Mouse (Mus musculus): ENCODE results near the gene Bnipl.

The Bnipl gene

DNA sequence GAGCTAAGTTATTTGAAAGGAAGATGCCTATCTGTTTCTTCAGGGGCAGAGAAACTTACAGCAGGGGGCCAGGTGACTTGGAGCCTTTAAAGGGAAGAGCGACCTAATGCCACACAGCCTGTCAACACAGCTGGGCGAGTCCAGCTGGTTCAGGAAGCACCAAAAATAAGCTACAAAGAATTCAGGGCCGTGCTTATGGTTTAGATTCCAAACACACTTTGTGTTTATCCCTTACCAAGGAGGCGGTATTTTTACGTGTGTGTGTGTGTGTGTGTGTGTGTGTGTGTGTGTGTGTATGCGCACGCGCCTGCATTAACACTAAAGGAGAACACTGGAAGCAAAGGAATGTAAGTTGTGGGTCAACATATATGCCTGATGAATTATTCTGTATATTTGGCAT, 29.8 kb upstream of the Bnipl start:
- DNase-seq (ENCODE audit: low read depth, low spot score) = peak; percentile 56

DNA sequence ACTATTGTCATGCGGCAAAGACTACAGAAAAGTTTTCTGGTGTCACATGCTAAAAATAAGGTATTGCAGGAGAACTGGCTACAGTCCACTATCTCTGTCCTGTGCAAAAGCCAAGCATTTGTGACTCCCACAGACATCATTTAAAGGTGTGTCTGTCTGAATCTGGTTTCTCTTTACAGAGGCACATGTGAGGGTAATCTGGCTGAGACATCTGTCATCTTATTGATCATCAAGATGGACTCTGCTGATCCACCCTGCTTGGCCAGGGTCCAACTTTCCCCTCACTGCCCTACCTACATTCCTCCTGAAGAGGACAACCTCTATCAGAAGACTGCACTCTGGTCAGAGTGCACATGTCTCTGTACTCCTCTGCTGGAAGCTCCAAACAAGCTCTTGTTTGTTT, 26.2 kb upstream of the Bnipl start:
- no peak for DNase-seq (ENCODE audit: low read depth, low spot score)

DNA sequence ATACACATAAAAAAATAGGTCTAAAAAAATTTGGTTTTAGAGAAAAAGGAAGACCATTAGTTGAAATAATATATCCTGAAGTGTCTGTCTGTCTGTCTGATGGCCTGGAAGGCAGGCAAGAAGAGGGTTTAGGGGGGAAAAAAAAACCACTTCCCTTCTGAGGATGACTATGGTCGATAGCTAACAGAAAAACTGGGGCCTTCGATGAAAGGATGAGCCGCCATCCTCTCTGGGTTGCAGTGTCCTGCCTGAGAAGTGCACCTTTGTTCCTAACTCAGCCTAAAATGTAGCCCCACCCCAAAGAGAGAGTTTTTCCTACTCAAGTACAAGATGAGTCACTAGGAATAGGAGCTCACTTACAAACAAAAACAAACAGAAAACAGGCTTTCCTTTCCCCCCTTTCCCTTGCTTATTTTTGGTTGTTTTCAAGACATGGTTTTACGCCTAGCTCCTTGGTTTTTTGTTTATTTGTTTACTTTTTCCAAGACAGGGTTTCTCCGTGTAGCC, 25.5 kb upstream of the Bnipl start:
- no peak for DNase-seq (ENCODE audit: low read depth, low spot score)

DNA sequence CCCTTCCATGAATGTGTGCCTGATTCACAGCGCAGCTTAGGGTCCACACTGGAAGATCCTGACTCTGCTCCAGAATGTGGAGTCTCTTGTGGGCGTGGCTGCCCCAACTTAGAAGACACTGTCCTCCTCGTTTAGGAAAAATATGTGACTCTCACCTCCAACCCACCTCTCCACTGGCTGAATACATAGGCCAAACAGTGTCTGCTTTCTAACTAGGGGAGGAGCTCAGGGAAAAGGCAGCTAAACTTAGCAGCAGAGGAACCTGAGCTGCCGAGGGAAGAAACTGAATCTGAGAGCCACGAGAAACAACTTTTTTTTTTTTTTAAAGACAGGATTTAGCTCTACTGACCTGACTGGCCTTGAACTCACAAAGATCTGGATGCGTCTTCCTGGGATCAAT, 24.2 kb upstream of the Bnipl start:
- no peak for DNase-seq (ENCODE audit: low read depth, low spot score)

DNA sequence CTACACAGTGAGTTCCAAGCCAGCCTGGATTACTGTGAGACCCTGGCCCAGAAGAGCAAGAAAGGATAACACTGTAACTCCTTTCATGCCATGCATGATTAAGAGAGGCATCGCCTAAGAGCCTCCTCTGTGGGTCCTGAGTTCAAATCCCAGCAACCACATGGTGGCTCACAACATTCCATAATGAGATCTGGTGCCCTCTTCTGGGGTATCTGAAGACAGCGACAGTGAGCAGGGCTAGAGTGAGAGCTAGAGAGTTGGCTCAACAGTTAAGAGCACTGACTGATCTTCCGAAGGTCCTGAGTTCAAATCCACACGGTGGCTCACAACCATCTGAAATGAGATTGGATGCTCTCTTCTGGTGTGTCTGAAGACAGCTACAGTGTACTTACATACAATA, 23.5 kb upstream of the Bnipl start:
- no peak for DNase-seq (ENCODE audit: low read depth, low spot score)

DNA sequence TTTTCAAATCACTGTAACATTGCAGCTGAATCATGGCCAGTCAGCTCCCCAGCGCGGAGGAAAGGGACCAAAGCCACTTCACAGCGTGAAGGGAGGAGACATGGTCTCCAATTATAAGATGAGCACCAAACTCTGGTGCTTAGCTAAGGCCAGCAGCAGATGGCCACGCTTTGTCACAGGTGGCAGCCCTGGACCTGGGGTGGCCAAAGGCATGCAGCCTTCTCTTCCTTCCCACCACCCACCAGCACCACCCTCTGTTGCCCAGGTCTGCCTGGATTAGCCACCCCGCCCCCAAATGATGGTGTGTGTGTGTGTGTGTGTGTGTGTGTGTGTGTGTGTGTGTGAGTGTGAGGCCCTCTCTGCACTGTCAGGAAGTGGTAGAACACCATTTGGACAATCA, 22.5 kb upstream of the Bnipl start:
- DNase-seq (ENCODE audit: low read depth, low spot score) = peak; percentile 98

DNA sequence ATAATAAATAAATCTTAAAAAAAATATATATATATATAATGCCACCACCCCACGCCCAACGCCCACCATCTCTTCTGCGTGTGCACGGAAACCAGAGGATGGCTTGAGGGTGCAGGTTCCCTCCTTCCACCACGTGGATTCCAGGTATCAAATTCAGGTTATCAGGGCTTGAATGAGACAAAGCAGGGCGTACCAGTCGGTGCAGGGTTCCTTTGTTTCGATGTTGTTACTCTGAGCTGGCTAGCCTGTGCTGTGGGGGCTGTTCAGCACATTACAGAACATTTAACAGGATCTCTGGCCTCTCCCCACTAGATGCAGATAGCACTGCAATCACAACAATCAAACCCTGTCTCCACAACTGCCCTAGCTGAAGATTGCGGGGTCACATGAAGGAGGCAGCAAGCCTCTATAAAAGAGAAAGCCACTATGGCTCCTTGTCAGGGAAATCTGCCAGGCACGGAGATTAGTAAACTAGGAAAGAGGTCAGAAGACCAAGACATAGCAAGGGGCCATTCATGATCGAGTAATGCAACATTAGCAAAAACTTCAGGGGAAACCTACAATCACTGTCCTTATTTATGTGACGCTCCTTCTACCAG, 19.9 kb upstream of the Bnipl start:
- DNase-seq (ENCODE audit: low read depth, low spot score) = peak; percentile 24

DNA sequence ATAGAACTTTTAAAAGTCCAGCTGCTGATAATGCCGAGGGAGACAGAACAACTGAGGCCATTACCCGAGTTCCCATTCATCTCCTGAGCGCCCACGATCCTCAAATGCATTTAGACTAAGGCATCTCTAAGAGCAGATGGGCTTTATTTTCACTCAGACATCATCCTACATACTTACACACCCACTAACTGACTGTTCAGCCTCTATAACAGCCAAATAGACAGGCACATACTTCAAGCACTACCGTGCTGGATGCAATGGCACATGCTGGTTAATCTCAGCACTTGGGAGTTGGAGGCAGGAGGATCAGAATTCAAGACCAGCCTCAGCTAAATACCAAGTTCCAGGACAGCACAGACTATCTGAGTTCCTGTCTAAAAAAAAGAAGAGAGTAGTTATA, 18.8 kb upstream of the Bnipl start:
- DNase-seq (ENCODE audit: low read depth, low spot score) = peak; percentile 81

DNA sequence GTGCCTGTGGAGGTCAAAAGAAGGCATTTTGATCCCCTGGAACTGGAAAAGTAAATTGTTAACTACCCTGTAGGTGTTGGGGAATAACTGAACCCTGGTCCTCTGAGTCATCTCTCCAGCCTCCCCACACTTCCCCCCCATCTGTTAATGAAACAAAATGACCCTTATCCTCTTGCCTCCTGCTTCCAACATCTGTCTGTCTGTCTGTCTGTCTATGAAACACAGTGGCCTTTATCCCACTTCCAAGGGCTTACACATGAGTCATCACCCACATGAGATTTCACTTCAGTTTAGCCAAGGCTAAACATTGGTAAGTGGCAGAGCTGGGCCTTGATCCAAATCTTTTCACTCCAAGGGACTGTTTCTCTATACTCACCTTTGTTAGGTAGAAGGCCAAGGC, 16.9 kb upstream of the Bnipl start:
- no peak for DNase-seq (ENCODE audit: low read depth, low spot score)

DNA sequence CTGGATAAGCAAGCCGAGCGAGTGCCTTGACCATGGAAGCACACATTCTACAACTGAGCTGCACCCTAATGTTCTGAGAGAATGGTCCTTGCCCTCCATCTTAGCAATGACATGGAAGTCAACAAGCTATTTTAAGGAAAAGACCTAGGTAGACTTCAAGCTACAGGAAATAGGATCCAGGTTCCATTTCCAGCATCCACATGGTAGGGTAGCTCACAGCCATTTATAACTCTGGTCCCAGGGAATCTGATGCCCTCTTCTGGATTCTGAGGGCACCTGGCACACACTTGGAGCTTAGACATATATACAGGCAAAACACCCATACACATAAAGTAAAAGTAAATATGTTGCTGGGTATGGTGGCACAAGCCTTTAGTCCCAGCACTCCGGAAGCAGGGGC, 15.1 kb upstream of the Bnipl start:
- no peak for DNase-seq (ENCODE audit: low read depth, low spot score)

DNA sequence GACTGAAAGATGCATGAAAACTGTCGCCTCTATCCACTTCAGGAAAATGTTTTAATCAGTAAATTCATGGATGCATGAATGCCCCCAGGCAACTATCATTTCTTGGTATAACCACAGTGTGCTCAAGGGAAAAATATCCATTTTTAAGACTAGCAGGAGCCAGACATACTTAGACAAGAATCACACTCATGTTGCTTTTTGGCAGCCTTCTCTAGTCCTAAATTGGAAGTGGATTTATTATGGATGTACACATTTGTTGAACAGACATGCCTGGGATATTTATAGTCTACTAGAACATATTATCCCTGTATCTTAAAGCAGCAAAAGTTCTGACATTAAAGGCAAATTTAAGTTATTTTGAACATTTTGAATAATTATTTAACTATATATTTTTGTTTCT, 13.7 kb upstream of the Bnipl start:
- peak; percentile 69 for DNase-seq (ENCODE audit: low read depth, low spot score)

DNA sequence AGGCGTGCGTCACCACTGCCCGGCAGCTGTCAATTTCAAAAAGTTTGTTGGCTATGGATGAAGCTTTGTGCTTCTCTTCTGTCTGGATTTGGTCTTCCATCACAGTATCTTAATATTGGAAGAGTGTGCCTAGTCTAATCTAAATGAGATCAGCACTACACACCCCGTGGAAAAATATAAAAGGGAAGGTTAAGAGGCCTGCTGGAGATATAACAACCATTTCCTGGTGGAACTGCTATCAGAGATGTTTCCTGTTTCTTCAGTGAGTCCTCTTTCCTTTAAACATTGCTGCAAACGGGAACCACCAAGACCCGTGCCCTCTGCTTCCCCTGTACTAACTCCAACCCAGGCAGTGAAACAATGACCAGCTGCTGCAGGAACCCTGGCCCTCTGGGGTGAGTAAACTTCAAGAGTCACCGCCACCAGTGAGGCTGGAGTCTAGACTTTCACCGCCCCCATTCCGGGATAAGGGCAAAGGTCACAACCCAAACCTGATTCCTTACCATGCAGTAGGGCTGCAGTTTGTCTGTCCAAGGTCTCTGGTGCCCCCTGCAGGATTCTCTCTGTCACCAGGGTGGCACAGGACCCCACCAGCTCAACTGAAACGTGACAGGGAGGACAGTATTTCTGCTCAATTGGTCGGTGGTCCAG, 12.2 kb upstream of the Bnipl start:
- DNase-seq (ENCODE audit: low read depth, low spot score) = peak; percentile 64

DNA sequence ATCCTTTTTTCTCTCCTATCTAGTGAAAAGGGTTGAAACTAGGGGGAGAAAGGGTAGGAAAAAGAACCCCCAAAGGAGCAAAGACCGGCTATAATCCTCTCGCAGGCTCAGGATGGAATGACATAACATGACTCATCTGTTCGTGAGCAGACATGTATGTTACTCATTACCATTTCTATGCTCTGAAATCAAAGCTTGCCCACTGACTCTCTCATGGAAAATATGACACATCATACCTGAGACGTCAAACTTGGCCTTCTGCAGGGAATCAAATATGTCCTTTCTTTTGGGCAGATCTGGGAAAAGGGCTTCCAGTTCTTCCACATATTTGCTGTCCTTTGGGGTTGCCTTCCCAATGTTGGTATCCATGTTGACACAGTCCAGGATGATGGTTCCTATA, 11.0 kb upstream of the Bnipl start:
- DNase-seq (ENCODE audit: low read depth, low spot score) = no peak

DNA sequence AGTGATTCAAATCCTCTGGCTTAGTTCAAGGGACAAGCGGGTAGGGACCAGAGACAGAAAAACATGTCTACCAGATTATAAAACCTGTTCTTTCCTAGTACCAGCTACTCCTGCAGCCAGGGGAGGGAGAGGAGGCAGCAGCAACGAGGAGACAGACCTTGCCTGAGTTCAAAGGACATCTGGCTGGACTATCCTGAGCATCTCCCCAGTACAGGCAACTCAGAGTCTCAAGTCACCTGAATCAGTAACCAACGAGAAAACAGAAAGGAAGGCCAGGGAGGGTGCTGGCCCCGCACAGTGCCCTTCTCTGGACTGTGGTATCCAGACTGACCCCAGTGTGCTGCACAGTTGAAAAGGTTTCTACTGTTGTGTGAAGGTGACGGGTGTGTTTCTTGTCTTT, 5.9 kb upstream of the Bnipl start:
- DNase-seq (ENCODE audit: low read depth, low spot score) = no peak

DNA sequence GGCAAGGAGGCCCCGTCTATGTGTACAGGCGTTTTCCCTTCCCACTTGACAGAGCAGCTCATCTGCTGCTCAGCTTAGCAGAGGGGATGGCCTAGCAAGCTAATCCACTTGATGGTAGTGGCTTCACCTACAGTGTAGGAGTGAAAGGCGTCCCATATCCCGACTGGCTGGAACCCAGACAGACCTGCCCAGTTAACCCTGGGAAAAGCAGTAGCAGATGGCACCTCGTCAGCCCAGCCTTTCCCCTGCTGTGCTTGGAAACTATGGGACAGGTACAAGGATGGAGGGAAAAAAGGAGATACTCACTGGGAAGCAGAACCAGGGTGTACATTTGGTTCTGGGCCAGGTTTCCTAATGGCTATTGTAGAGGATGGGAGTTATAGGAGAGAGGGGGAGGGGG, 632 bp downstream of the Bnipl start:
- DNase-seq (ENCODE audit: low read depth, low spot score) = peak; percentile 91

DNA sequence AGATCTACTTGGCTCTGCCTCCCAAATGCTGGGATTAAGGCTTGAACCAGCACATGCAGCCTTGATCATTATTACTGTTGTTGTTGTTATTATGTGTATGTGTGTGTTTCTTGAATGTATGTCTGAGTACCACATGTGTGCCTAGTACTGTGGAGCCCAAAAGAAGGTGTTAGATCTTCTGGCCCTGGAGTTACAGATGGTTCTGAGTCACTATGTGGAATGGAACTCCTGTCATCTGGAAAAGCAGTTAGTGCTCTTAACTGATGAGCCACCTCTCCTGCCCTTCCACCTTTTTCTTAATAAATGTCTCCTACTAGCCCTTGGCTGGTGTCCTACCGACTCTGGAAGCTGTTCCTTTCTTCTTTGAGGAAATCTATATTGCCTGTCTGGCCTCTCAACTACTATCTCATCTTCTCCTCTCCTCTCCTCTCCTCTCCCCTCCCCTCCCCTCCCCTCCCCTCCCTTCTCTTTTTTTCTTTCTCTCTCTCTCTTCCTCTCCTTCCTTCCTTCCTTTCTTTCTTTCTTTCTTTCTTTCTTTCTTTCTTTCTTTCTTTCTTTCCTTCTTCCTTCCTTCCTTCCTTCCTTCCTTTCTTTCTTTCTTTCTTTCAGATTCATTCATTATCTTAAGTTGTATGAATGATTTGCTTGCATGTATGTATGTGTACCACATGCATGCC, 3.2 kb downstream of the Bnipl start:
- no peak for DNase-seq (ENCODE audit: low read depth, low spot score)

DNA sequence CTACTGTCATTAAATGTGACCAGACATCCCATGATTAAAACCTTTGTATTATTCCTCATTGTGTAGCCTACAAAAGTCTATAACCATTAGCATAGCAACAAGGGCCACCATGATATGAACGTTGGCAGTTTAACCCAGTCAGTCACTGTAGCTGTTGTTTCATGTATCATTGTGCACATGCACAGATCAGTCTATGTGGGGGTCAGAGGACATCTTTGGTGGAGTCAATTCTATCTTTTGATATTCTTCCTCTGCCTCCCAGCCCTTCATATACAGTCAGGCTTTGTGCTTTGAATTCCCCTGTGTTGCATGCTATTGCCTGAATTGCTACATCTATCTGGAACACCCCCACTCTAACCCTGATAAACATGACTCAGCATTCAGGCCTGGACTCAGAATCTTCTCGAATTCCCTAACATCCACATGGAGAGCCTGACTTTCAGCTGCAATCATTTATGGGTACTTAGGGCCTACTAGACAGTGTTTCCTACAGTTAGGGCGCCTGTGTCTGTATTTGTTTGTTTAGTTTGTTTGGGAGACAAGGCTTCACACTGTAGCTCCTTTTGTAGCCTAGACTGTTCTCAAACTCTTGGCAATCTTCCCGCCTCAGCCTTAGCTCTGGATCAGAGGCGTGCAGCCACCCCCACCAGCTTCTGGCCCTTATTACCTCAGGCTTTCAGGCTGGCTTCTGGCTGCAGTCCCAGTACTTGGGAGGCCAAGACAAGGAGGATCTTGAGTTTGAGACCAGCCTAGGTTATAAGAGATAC, 4.3 kb downstream of the Bnipl start:
- DNase-seq (ENCODE audit: low read depth, low spot score) = peak; percentile 85

DNA sequence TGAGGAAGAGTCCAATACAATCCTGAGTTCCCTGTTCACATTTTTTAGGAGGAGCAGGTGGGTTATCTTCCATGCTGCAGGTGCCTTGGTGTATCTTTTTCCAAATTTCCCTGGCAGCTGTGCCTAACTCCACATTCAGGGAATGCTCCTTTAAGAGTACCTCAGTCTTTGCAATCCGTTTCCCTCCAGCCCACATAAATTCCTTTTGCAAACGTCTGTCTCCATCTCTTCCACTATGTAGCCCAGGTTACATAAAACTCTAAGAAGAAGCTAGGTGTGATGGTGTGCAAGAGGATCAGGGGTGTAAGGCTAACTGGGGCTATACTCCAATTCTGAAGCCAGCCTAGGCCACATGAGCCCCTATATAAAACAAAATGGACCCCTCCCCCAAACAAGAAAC, 7.9 kb downstream of the Bnipl start:
- peak; percentile 64 for DNase-seq (ENCODE audit: low read depth, low spot score)

DNA sequence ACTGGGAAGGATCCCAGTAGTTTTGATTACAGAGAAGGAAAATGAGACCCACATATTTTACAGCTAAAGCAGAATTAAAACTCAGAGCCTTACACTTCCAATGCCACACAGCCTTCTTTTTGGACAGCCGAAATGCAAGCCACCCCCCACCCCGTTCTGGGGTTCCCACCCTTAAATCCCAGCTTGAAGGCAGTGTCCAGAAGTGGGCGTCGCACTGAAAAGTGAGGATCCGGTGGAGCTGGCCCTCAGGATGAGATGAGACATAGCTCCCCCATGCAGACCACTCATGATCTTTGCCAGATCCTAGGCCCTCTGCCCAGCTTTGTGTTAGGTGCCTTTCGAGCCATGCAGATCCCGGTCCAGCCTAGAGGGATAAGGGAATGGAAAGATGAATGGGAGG, 9.5 kb downstream of the Bnipl start, which contains the start of gene Gm128:
Gene Gm128 (minus strand): TSS at position 101 of the 400 bp plus-strand sequence.
- DNase-seq (ENCODE audit: low read depth, low spot score) = no peak

DNA sequence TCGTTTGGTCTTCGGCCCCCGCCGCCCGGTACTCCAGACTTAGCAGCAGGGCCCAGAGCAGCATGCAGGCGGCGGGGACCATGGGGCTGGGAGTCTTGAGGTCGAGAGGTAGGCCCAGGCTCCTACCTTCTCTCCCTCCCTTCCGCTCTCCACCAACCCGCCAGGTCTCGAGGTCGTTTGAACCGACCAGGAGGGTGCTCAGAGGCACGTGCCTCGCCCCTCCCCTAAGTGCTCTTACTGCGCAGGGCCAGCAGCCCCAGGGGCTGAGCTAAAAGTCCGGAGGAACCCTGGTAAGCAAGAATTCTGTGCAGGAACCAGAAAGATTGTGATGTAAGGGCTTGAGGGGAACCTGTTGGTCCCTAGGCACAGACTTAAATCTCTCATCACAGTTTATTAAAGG, 10.1 kb downstream of the Bnipl start:
- DNase-seq (ENCODE audit: low read depth, low spot score) = no peak

DNA sequence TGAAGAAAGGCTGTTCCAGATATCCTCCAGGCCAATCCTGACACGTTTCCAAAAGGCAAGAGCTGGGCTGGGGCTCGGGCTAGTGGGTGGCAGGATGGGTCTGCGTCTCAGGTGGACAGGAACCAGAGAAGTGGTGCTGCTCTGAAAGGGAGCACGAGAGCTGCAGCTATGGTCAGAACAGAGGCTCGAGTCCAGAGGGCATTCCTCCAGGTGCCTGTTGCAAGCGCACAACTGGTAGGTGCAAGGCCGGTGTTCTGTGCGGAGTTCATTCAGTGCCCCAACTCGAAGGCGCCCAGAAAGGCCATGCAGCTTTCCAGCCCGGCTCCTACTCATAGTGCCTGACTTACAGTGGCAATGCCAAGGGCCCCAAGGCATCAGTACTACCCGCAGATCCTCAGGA, 11.0 kb downstream of the Bnipl start:
- no peak for DNase-seq (ENCODE audit: low read depth, low spot score)

DNA sequence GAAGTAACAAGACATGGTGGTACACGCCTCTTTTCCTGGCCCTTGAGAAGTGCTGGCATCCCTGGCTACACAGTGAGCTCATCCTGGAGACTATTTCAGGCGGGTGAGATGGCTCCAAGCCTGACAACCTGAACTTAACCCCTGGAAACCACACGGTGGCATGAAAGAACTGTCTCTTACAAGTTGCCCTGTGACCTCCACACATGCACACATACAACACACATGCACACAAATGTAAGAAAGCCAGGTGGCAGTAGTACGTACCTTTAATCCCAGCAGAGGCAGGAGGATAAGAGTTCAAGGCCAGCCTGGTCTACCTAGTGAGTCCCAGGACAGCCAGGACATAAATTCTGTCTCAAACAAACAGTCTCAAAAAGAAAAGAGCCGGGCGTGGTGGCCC, 12.0 kb downstream of the Bnipl start:
- DNase-seq (ENCODE audit: low read depth, low spot score) = no peak
